Mouse (Mus musculus): ENCODE measurements around the gene Fsd1.

The Fsd1 gene

DNA sequence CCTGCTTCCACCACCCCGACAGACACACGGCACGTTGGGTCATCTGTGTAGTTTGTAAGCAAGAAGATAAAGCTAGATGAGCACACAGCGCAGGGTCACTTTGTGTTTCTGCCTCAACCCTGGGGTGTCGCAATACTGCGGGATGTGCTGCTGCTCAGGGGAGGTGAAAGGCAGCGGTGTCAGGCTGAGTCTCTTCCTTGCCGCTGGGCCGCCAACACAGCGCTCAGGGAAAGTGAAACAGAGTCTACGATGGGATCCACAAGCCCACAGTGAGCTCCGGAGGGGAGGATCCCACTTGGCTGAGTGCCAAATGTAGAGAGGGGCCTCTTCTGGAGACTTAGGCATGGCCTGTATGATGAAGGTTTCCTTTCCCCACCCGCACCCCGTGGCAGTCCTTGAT lies 23.1 kb upstream of the Fsd1 start:
- no peak for DNase-seq

DNA sequence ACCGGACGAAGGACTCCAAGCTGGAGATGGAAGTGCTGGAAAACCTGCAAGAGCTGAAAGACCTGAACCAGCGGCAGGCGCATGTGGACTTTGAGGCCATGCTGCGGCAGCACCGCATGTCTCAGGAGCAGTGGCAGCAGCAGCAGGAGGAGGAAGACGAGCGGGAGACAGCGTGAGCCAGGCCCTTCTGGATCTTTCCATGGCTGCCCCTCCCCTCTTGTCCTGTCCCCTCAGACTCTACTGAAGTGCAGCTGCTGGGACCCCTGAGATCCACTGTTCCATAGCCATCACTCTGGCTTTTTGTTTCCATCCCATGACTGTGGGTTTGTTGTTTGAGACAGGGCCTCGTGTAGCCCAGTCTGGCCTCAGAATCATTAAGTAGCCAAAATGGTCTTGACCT lies 21.8 kb upstream of the Fsd1 start:
- DNase-seq, result no peak

DNA sequence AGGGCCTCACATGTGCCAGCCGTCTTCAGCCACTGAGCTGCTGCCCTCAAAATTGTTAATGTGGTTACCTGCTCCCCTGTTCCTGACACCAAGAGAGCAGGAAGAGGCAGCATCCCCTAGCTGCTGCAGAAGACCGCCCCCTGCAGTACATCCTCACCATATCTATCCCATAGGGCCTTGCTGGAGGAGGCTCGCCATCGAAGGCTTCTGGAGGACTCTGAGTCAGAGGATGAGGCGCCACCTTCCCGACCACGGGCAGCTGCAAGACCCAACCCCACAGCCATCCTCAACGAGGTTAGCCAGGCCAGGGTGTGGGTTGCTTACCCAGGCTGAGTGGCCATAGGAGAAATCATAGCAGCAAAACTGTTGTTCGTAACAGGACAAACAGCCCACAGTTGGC lies 21.3 kb upstream of the Fsd1 start:
- DNase-seq, result no peak

DNA sequence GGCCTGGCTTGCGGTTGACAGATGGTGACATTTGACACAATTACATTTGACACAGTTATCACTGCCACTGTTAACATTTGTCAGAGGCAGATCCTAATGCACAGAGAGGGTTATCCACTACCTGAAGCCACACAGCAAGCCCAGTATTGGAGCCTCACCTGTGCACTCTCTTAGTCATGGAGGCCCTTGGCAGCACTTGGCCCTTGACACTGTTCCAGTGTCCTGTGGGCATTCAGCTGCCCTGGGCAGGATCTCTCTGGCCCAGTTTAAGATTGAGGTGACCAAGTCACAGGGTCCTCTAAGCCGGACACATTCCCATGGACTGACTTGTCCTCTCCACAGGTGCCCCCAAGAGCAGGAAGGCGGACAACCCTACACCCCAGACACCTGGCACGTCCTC lies 19.1 kb upstream of the Fsd1 start:
- no peak for DNase-seq

DNA sequence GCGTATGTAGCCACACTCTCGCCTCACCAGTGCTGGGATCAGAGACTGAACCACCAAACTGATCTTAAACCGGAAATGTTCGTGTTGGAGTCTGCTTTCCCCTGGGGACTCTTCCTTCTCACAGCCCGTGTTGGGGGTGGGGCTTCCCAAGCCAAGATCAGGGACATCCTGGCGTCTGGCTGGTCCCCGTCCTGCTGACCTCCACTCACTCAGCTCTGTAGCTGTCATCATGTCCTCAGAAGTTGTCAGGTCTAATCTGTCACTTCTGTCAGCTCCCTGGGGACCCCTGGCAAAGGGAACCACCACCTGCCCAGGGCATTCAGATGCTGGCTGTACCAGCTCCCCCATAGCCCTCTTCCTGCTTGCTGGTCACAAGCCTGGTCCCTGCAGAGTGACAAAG lies 18.1 kb upstream of the Fsd1 start:
- no peak for DNase-seq

DNA sequence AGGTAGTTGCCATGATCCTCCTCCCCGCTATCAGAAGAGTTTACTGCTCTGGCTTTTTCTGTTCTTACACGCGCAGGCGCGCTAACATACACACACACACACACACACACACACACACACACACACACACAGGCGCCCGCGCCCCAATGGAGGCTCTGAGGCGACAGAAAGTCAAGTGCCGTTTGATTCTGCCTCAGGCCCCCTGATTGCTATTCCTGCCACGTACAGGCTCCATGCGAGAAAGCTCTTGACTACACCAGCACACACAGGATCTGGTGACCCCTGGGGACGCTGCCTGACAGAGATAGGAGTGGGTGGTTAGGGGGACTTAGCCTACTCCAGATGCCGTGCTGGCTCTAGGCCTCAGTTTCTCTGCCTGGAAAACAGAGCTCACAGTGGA lies 16.7 kb upstream of the Fsd1 start:
- peak; percentile 33 to 61 for DNase-seq

DNA sequence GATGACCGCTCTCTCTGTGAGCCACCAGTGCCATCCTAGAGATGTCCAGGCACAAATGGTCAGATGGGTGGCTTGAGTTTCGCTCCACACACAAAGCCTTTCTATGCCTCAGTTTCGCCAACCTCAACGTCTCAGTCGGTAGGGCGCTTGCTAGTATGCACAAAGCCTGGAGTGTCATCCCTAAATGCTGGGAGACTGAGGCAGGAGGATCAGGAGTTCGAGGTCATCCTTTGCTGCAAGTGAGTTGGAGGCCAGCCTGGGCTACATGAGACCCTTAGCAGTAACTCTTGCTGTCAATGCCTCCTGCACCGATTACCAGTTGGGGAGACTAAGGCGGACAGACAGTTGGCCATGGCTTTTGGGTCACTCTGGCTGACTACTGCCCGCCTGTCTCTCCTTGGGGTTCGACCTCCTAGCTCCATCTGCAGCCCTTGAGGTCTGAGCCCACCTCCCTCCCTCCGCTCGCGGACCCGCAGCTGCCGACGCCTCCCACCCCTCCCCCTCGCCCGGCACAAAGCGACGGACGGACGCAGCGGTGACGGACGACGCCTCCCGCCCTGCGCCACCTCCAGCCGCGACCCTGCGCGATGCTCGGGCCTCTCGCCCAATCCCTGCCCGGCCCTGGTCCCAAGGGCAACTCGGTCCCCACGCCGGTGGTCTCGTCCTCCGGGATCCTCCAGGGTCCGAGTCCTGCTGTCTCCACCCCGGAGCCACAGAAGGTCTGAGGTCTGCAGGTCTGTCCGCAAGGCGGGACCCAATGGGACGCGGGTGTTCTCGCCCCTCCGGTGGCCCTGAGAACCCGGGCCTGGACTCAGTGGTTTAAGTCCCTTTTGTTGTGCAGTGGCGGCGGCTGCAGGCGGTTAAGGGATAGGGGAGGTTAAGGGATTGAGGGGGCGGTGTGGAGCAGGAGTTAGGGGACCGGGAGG lies 16.1 kb upstream of the Fsd1 start, which contains the start of gene Shd:
Gene Shd, plus strand, starts transcription at position 502 of the 926 bp plus-strand sequence.
- DNase-seq, result no peak

DNA sequence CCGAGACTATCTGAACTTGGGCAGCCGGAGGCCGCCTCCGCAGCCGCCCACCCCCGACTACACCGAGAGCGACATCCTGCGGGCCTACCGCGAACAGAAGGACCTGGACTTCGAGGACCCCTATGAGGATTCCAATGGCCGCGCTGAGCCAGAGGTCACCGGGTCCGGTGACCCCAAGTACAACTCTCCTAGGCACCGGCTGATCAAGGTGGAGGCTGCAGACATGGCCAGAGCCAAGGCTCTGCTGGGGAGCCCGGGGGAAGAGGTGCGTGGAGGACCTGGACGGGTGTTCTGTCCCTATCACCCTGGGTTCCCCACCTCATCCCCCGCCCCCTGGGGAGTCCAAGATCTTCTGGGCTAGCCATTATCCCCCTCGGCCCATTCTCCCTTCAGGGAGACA lies 14.9 kb upstream of the Fsd1 start:
- no peak for DNase-seq

DNA sequence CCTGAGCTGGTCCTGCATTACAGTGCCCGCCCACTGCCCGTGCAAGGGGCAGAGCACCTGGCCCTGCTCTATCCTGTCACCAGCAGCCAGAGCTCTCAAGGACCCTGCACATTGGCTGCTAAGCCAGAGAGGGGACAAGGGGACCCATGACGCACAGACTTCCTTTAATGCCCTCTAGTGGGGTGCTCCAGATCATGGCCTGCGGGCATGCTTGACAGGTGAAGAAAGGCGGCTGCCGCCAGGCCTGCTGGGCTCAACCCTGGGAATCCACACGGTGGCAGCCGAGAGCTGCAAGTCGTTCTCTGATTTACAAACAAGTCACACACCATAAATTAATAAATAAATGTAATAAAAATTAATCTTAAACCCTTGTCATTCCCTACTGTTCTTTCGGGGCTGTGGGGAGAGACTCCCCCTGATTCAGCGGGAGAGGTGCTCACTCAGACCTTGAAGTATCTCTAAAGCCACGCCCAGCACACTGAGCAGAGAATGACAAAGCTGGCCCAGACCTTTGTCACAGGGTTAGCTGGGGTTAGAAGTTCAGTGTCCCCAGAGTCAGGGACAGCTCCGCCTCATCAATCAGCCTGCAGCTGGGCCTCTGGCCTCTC lies 9.9 kb upstream of the Fsd1 start:
- DNase-seq, result peak; percentile 68 to 84

DNA sequence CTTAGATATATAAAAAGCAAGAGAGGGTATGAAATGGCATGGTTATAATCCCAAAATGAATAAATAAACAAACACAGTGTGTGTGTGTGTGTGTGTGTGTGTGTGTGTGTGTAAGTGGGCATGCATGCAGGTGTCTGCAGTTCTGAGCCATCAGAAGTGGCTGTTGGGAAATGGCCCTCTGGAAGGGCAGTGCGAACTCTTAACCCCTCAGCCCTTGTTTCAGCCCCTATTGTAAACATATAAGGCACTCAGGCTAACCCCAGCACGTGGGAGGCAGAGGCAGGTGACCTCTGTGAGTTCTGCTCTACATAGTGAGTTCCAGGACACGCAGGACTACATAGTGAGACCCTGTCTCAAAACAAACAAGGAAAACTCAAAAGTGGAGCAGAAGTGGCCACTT lies 9.0 kb upstream of the Fsd1 start:
- no peak for DNase-seq

DNA sequence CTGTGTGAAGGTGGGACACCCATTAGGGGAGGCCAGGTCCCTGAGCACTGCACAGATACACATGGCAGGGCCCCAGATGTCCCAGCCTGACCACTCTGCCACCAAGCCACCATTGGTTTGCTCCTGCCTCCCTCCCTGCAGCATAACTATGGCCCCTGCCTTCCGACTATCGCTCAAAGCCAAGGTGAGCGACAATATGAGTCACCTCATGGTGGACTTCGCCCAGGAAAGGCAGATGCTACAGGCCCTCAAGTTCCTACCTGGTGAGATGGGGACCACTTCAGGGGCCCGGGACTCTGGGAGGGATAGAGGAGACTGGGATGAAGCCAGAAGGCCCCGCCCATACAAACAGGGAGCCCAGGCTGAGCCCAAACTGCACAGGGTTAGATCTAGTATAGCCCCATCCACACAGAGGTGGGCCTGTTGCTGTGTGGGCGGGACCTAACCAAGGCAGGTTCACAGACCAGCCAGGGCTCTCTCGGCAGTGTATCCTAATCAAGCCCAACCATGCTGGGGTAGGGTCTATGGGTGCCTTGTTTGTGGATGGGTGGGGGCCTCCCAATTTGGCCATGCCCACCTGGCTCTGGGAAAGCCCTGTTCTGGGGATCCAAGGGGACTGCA lies 4.1 kb downstream of the Fsd1 start:
- DNase-seq, result no peak

DNA sequence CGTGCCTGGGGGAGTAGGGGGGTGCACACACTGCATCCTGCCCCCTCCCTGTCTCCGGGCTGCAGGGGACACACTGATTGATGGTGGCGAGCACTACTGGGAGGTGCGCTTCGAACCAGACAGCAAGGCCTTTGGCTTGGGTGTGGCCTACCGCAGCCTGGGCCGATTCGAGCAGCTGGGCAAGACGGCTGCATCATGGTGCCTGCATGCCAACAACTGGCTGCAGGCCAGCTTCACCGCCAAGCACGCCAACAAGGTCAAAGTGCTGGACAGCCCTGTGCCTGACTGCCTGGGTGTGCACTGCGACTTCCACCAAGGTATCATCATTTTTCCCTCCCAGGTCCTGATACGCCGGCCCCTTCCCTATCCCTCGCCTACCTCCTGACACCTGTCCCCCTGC lies 9.7 kb downstream of the Fsd1 start:
- DNase-seq, result peak; percentile 73 to 79

DNA sequence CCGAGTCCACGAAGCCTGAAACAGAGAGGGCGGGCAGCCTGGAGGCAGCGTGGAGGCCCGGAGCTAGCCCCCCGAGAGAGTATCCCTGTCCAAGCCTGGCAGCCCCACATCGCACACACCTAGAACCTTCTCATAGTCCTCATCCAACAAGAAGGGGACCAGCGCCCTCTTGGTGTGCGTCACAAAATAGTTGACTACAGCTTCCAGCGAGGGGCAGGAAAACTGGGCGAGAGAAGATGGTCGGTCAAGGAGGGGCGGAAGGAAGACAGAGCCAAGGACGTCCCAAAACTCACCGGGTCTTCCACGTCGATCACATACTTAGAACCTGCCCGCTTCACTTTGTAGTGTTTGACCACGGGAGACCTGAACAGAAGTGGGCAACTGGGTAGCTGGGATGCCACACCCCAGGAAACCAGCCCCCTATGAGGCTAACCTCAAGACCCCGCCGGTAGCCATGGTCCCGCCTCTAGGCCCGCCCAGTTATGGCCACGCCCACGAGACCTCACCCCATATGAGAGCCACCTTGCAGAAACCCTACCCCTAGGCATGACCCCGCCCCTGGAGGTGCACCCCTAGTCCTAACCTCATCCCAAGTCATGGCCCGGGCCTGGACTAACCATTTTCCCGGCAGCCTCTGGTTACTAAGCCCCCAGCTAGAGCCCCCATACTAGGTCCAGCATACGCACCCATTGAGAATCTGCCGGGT lies 13.6 kb downstream of the Fsd1 start:
- DNase-seq, result no peak

DNA sequence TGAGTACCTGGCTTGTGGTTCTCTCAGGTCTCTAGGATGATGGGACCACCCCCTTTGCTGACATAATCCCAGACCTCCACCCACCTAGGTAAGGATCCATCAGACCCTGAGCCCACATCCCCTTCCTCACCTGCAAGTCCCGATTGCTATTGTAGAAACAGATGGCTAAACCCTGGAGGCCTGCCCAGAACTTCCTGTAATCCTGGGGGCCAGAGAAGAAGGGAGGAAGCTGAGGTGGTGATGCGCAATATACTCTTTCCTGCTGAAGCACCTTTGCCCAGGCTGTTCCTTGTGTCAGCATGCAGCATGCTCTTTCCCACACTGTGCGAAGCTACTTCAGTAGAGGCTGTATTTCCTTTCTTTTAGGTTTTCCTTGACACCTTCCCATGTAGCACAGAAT lies 16.7 kb downstream of the Fsd1 start:
- no peak for DNase-seq

DNA sequence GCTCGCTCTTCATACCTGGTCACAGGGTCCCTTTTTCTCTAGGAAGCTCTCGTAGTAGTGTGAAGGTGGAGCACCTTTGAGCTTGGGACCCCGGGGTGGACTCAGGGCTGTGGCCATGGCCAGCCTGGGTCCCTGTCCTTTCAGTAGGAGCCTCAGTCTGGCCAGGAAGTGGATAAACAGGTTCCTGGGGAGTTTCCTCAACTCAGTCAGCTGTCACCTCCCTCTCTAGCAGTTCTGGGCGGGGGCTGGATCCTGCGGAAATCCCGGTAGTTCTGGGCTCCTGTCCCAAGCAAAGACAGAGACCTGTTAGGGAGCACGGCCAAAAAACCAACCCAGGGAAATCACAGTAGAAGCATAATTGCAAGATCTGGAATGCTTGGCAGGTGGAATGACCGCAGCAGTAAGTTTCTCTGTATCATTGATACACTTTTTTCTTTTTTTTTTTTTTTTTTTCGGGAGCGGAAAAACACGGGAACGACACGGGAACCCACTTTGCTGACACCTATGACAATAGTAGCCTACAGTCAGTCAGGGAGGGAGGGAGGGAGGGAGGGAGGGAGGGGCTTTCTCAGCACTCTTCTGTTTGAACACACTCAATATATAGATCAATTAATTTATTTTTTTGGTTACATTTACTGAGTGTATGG lies 19.2 kb downstream of the Fsd1 start, which contains the start of the genes Stap2 and Mpnd:
Gene Stap2, minus strand, starts transcription at position 170 of the 647 bp plus-strand sequence.
Gene Mpnd, plus strand, starts transcription at position 297 of the 647 bp plus-strand sequence.
- peak; percentile 58 to 68 for DNase-seq

DNA sequence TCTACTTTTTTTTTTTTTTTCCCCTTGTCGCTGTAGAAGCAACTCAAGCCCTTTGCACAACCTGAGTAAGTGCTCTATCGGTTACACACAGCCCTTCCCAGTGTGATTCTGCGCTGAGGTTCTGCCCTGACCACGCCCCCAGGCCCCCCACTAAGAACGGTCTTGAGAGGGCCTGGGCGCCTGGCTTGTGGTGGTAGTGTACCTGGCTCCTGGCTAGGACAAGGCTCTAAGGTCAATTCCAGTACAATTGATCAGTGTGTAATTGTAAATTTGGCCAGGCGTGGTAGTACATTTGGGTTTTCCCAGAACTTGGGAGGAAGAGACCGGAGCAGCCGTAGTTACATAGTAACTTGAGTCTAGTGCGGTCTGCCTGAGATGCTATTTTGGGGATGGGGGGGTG lies 20.6 kb downstream of the Fsd1 start:
- DNase-seq, result peak in 1 of 2 experiments; percentile 53

DNA sequence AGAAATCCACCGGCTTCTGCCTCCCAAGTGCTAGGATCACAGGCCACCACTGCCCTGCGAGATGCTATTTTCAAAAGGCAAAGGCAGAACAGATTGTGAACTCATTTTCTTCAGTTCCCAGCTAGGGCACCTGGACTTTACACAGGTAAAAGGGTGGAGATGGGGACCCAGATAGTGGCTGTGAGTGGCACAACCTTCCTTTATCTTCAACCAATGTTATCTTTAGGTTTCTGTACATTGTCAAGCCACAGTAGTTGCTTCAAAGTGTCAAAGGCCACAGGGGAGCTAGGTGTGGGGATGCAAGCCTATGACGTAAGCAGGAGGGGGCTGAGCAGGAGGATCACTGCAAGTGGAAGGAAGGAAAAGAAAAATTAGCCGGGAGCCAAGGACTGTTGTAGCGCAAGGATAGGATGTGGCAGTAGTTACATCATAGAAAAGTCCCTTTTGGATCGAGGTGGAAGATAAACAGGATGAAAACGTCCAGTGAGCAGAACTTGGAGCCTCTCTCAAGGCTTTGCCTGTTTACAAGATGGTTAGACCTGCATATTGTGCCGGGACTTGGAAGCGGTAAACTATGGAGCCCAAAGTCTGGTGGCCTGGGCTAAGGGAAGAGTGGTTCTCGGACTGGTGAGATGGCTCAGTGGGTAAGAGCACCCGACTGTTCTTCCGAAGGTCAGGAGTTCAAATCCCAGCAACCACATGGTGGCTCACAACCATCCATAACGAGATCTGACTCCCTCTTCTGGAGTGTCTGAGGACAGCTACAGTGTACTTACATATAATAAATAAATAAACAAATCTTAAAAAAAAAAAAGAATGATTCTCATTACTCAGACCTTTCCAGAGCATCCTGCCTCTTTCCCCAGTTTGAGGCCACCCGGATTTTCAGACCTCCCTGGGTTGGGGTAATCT lies 21.4 kb downstream of the Fsd1 start:
- DNase-seq, result no peak

DNA sequence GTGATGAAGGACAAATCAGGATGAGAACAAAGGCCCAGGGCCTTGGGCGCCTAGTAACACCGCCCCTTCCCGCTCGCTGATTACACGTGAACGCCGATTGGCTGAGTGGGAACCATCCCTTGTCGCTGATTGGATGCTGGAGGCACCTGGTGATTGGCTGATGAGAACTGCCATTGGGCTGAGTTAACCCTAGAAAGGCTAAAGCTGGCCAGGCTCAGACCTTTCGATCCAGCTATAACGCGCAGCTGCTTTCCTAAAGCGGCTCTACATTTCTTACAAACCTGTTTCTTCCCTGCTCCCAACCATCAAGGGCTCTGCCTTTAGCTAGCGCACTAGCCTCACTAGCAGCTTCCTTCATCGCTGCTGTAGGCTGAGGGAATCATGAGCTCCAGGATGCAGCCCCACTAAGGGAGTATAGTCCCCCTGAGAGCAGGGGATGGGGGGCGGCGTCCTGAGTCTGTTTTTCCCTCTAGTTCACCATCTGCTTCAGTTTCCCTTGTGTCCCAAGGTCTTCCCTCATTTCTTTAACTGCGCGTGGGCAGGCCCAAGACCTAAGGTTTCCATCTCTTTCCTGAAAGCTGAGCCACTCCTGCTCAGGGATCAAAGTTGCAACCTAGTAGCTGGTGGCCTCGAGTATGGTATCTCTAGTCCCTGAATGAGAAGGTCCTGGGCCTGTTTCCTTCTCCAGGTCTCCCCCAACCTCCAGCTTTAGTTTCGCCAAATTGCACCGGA lies 22.2 kb downstream of the Fsd1 start:
- DNase-seq, result peak; percentile 93 to 95

DNA sequence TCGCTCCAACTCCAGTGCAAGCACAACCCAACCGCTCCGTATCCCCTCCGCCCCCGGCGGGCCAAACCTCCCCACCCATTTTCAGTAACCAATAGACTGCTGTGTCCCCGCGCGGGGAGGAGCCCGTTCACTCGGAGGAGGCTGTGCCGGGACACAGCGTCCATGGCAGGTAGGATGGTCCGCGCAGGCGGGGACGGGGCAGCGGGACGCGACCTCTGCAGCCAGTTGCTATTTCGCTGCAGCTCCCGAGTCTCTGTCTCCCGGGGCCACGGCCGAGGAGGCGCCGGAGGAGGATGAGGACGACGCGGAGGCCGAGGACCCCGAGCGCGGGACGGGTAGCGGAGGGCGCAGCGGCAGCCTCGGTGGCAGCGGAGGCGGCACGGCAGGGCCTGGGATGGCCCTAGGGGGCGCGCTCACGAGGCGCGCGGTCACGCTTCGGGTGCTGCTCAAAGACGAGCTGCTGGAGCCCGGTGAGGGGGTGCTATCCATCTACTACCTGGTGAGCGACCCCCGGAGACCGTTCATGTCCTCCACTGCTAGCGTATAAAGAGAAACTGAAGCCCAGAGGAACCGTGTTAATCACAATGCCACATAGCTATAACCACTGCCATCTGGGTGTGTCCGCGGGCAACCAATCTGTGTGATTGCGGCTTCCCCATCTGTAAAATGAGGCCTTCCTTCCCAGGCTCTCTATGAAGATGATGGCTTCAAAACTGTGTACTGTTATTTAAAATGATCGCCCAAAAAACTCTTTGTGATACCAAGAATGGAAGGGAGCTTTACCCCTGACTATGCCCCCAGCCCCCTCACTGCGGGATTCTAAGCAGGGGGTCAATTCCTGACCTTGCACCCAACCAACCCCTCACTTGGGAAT lies 23.0 kb downstream of the Fsd1 start:
- DNase-seq, result peak; percentile 93

DNA sequence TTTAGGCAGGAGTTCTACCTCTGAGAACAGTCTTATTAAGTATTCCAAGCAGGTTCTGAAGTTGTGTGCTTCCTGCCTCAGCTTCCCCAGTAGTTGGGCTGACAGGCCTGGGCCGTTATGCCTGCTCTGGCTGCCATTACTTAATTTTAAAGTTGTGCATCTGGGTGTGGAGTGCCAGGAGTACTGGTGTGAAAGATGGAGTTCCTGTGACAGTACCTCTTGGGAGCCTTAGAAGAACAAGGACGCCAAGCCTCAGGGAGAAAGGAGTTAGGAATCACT lies 23.6 kb downstream of the Fsd1 start:
- no peak for DNase-seq

Measured in kidney, adult 8-10 months (tissue).